9 mouse cellular contexts compared by ENCODE assay signal in the genomic region with DNA sequence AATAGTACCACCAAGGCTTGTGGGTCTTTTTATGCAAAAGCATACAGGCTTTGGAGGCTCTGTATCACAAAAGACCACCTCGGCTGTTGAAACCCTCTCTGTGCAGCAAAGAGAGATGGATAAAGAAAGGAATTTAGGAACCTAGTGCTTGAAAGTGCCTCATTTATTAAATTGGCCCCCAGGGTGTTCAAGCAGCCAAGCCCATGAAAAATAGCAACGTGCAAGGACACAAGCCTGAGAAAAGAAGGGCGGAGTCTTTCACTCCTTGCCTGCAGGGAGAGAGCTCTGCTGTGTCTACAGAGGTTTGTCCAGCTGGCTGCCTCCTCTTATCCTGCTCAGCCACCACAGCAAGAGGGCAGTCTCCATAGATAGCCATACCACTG.
A peak's percentile ranks its signal among the peaks of the same experiment; 100 is the strongest.
DNase-seq lines count a peak whose midpoint lies in the region; ATAC-seq lines count a peak whose summit lies in the region.
"Had no signal": no experiment of that assay in that cellular context is flagged by ENCODE, and none has a peak within 500 bp of the region (broad histone marks: within the 10 kb centered on the region; RNA-seq: fewer than 3 reads in every experiment).

No protein-coding gene starts in this region.

- H3K4me2 ChIP-seq in hindbrain, embryonic 12.5 days (replicated peaks): no peak overlapping the region
- H3K4me2 ChIP-seq in midbrain, embryonic 11.5 days: no peak overlapping the region

- no peaks in the 10 kb centered on the region for H3K9me3 ChIP-seq in hindbrain, embryonic 12.5 days (replicated peaks)
- no peaks in the 10 kb centered on the region for H3K9me3 ChIP-seq in midbrain, embryonic 11.5 days (ENCODE audit: control insufficient read depth, low read length)

- no peak overlapping the region for H3K9ac ChIP-seq in hindbrain, embryonic 12.5 days
- peak overlapping the region; percentile 20; the same call in 1 of the 2 replicates for H3K9ac ChIP-seq in midbrain, embryonic 11.5 days (ENCODE audit: low read length)

- H3K4me1 ChIP-seq in hindbrain, embryonic 12.5 days: peaks cover 23% of the 10 kb centered on the region
- H3K4me1 ChIP-seq in midbrain, embryonic 11.5 days (ENCODE audit: control insufficient read depth, insufficient read depth, low read length): peaks cover 22% of the 10 kb centered on the region

- no peaks in the 10 kb centered on the region for H3K27me3 ChIP-seq in hindbrain, embryonic 12.5 days
- no peaks in the 10 kb centered on the region for H3K27me3 ChIP-seq in midbrain, embryonic 11.5 days (ENCODE audit: control insufficient read depth, insufficient read depth, low read length)

- DNase-seq in MN1 (ENCODE audit: low spot score): peak; percentile 62
- DNase-seq in embryo, embryonic 9.5 days (ENCODE audit: extremely low spot score): peak; percentile 23
- peak; percentile 88 for DNase-seq in midbrain, embryonic 11.5 days (ENCODE audit: low spot score, missing footprints)
- DNase-seq in cerebellum, adult 8-10 months: no peak
- DNase-seq in layer of hippocampus, adult 11-12 months (ENCODE audit: low spot score): no peak
- DNase-seq in heart, postnatal 4 days: no peak
- no peak for DNase-seq in lung, adult 18-20 months
- DNase-seq: thymus, adult 2 months had no signal

- peak; percentile 49 for ATAC-seq in hindbrain, embryonic 12.5 days (ENCODE audit: low FRiP score)
- peak; percentile 66 for ATAC-seq in midbrain, embryonic 11.5 days (ENCODE audit: low FRiP score)

- no peak overlapping the region for H3K4me3 ChIP-seq in hindbrain, embryonic 12.5 days
- no peak overlapping the region for H3K4me3 ChIP-seq in midbrain, embryonic 11.5 days (ENCODE audit: low read depth, low read length)

- WGBS in hindbrain, embryonic 12.5 days: 27% methylated on average over 3 of the region's 3 CpGs
- 34% methylated on average over 3 of the region's 3 CpGs for WGBS in midbrain, embryonic 11.5 days

- H3K36me3 ChIP-seq in hindbrain, embryonic 12.5 days: no peaks in the 10 kb centered on the region
- H3K36me3 ChIP-seq in midbrain, embryonic 11.5 days (ENCODE audit: control insufficient read depth, insufficient read depth, low read length): no peaks in the 10 kb centered on the region

- H3K27ac ChIP-seq in hindbrain, embryonic 12.5 days: peak overlapping the region; percentile 83
- H3K27ac ChIP-seq in midbrain, embryonic 11.5 days (ENCODE audit: low read depth, low read length): peak overlapping the region; percentile 57

Comparison
In these comparisons a context has a peak if more than half of its experiments do, and no peak if none do; other contexts are left out.
1. DNase-seq: peak in MN1 (single experiment), embryo, embryonic 9.5 days (single experiment) and midbrain, embryonic 11.5 days (single experiment); none in cerebellum, adult 8-10 months (single experiment), layer of hippocampus, adult 11-12 months (single experiment), heart, postnatal 4 days (single experiment) and lung, adult 18-20 months (0 of 2).